Mouse (Mus musculus): Measurements from ENCODE around the gene Gm20388.

DNA sequence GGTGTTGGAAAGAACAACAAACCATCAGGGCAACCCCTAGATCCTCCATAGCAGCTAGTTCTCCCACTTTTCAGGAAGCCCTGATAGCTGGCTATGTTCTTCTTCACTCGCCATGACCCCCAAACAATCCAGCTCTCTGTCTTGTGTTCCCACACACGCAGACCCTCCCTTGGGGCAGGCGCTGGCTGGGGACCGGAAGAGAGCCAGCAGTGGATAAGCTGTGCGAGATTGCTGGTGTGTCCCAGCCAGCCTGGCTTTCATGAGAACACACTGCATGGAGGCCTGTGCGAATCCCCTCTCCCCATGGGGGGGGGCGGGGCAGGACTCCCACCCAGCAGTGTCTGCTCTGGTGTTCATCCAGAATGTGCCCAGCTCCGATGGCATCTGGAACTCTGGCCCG, 1278.4 kb downstream of the Gm20388 start:
- TF ChIP-seq POLR2A (IDR thresholded peaks at IDR 0.05; ENCODE audit: insufficient read depth, low read depth, low read length): no peak
- no peak for TF ChIP-seq CTCF (IDR thresholded peaks at IDR 0.05; ENCODE audit: insufficient read depth, low read depth, low read length)

All from olfactory bulb, adult 2 months (tissue).